Mouse (Mus musculus) C2C12 (cell line): ENCODE data around the gene Was.

ENCODE experiments used
- CEBPB ChIP-seq: IDR thresholded peaks from one replicate; pipeline ENCODE4 v1.6.1; 2011; ENCODE audit warnings: low read depth, mild to moderate bottlenecking, control low read depth, moderate library complexity
- CTCF ChIP-seq: IDR thresholded peaks from one replicate; pipeline ENCODE4 v1.5.1; 2011; ENCODE audit not compliant: control insufficient read depth, insufficient read depth, insufficient read length
- MYOG ChIP-seq: IDR thresholded peaks from one replicate; pipeline ENCODE4 v1.6.1; 2011; ENCODE audit not compliant: control insufficient read depth, insufficient read length; ENCODE audit errors: extremely low read depth

DNA sequence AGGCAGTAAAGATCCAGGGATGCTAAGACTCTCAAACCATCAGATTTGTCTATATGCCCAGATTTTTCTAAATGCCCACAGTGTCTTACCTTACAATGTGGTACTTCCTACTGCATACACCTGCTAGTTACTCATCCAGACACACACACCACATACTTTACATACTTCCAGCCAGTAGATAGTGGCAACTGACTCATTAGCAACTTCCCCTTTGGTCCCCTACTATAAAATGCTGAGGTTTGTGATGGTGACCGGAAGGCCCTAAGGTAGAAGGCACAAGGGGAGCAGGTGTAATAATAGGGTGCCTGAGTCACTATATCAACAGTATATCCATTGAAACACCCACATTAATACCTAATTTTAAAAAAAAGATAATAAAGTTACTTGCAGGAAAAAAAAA, 21.1 kb downstream of the Was start:
- TF ChIP-seq MYOG (no peak), CEBPB (no peak), CTCF (no peak)
